Mouse (Mus musculus): ENCODE data around the gene Tmem190. TPM values are rescaled to one million over a fixed set of nuclear protein-coding genes. Genes with fewer than 3 reads are reported as not detected.
A peak's percentile ranks its signal among the peaks of the same experiment; 100 is the strongest.
"Not testable (repeated sequence)": the region's sequence is repeated elsewhere in the genome, so short reads cannot be mapped to it uniquely, and the experiment has no call there.

Tmem190 gene
- total and polyA plus RNA-seq, 2 experiments from 2014 or later, result not detected

- Histone ChIP-seq H3K27me3 (ENCODE audit: insufficient read depth, low read length) (no peaks in the 10 kb centered on the region), H3K36me3 (ENCODE audit: insufficient read depth) (no peaks in the 10 kb centered on the region), H3K9ac (peak overlapping the region; percentile 74), H3K9me3 (ENCODE audit: low read length) (no peaks in the 10 kb centered on the region), H3K4me1 (ENCODE audit: insufficient read depth) (0 out of 2 replicates have a peak, but pooled peaks cover 2% of the 10 kb centered on the region), H3K4me3 (ENCODE audit: low read depth, low read length) (peak overlapping the region; percentile 56), H3K27ac (ENCODE audit: low read depth, low read length) (peak overlapping the region; percentile 45), H3K4me2 (ENCODE audit: low read depth) (peak overlapping the region; percentile 93)
- ATAC-seq, result peak; percentile 19
- 2% methylated on average over 59 of the region's 64 CpGs for WGBS
- peak; percentile 38; the same call in 1 of the 2 replicates for TF ChIP-seq CTCF (IDR thresholded peaks at IDR 0.05; ENCODE audit: low read depth)
- peak; percentile 62 for DNase-seq
Measured at GRCm38 (mm10) chr7:4788499-4789435, 6.0 kb downstream of the Tmem190 start.

- WGBS, result 8% methylated on average over 40 of the region's 40 CpGs
- no peak for ATAC-seq
- Histone ChIP-seq H3K4me1 (ENCODE audit: insufficient read depth) (0 out of 2 replicates have a peak, but pooled peaks cover 4% of the 10 kb centered on the region), H3K36me3 (ENCODE audit: insufficient read depth) (peaks cover 5% of the 10 kb centered on the region; the same call in 1 of the 2 replicates), H3K27ac (ENCODE audit: low read depth, low read length) (peak within 1 kb of the TSS; percentile 45), H3K27me3 (ENCODE audit: insufficient read depth, low read length) (no peaks in the 10 kb centered on the region), H3K4me2 (ENCODE audit: low read depth) (peak within 1 kb of the TSS; percentile 93), H3K9me3 (ENCODE audit: low read length) (no peaks in the 10 kb centered on the region), H3K9ac (peak within 1 kb of the TSS; percentile 74), H3K4me3 (ENCODE audit: low read depth, low read length) (peak within 1 kb of the TSS; percentile 56)
- DNase-seq, result no peak
- no peak for TF ChIP-seq CTCF (IDR thresholded peaks at IDR 0.05; ENCODE audit: low read depth)
Measured at GRCm38 (mm10) chr7:4789436-4789935, 6.7 kb downstream of the Tmem190 start, which contains the start of gene Tmem238. TSS of gene Tmem238 (minus strand) at chr7:4789656.

- H3K9ac ChIP-seq, result peak within 1 kb of the TSS; percentile 91
- H3K4me3 ChIP-seq (ENCODE audit: low read depth, low read length), result peak within 1 kb of the TSS; percentile 93
- H3K36me3 ChIP-seq (ENCODE audit: insufficient read depth), result peaks cover 22% of the 10 kb centered on the region
- TF ChIP-seq CTCF (IDR thresholded peaks at IDR 0.05; ENCODE audit: low read depth), result peak; percentile 19; the same call in 1 of the 2 replicates
- 1% methylated on average over 54 of the region's 54 CpGs for WGBS
- peak within 1 kb of the TSS; percentile 89 for H3K27ac ChIP-seq (ENCODE audit: low read depth, low read length)
- H3K9me3 ChIP-seq (ENCODE audit: low read length), result no peaks in the 10 kb centered on the region
- H3K4me2 ChIP-seq (ENCODE audit: low read depth), result peak within 1 kb of the TSS; percentile 73
- ATAC-seq (peak; percentile 95), DNase-seq (peak; percentile 98)
- H3K27me3 ChIP-seq (ENCODE audit: insufficient read depth, low read length), result no peaks in the 10 kb centered on the region
- H3K4me1 ChIP-seq (ENCODE audit: insufficient read depth), result 0 out of 2 replicates have a peak, but pooled peaks cover 4% of the 10 kb centered on the region
Measured at GRCm38 (mm10) chr7:4792278-4793212, 9.8 kb downstream of the Tmem190 start, which contains the start of gene Rpl28. TSS of gene Rpl28 (plus strand) at chr7:4792874.

GRCm38 (mm10) chr7:4793248-4793647 lies 10.5 kb downstream of the Tmem190 start:
- not testable (repeated sequence) for H3K4me1 ChIP-seq (ENCODE audit: insufficient read depth); H3K27me3 ChIP-seq (ENCODE audit: insufficient read depth, low read length); DNase-seq; H3K9me3 ChIP-seq (ENCODE audit: low read length)
- ATAC-seq, result peak; percentile 13
- H3K9ac ChIP-seq, result peak overlapping the region; percentile 91
- peak overlapping the region; percentile 89 for H3K27ac ChIP-seq (ENCODE audit: low read depth, low read length)
- under 1% methylated on average over 31 of the region's 31 CpGs for WGBS
- peak overlapping the region; percentile 73 for H3K4me2 ChIP-seq (ENCODE audit: low read depth)
- peaks cover 26% of the 10 kb centered on the region for H3K36me3 ChIP-seq (ENCODE audit: insufficient read depth)
- H3K4me3 ChIP-seq (ENCODE audit: low read depth, low read length), result peak overlapping the region; percentile 93

GRCm38 (mm10) chr7:4793674-4794073 lies 10.9 kb downstream of the Tmem190 start:
- ATAC-seq, result no peak
- Histone ChIP-seq H3K27me3 (ENCODE audit: insufficient read depth, low read length) (no peaks in the 10 kb centered on the region), H3K36me3 (ENCODE audit: insufficient read depth) (peaks cover 26% of the 10 kb centered on the region), H3K4me1 (ENCODE audit: insufficient read depth) (0 out of 2 replicates have a peak, but pooled peaks cover 4% of the 10 kb centered on the region), H3K9me3 (ENCODE audit: low read length) (no peaks in the 10 kb centered on the region), H3K27ac (ENCODE audit: low read depth, low read length) (no peak overlapping the region), H3K9ac (peak overlapping the region; percentile 91), H3K4me2 (ENCODE audit: low read depth) (peak overlapping the region; percentile 73), H3K4me3 (ENCODE audit: low read depth, low read length) (peak overlapping the region; percentile 93)
- no peak for DNase-seq
- TF ChIP-seq CTCF (IDR thresholded peaks at IDR 0.05; ENCODE audit: low read depth), result no peak
- 34% methylated on average over 4 of the region's 4 CpGs for WGBS

GRCm38 (mm10) chr7:4794631-4795168 lies 12.0 kb downstream of the Tmem190 start:
- H3K36me3 ChIP-seq (ENCODE audit: insufficient read depth), result peaks cover 26% of the 10 kb centered on the region
- no peaks in the 10 kb centered on the region for H3K27me3 ChIP-seq (ENCODE audit: insufficient read depth, low read length)
- H3K9me3 ChIP-seq (ENCODE audit: low read length), result no peaks in the 10 kb centered on the region
- H3K4me2 ChIP-seq (ENCODE audit: low read depth), result no peak overlapping the region
- TF ChIP-seq CTCF (IDR thresholded peaks at IDR 0.05; ENCODE audit: low read depth), result no peak
- ATAC-seq, result no peak
- no peak overlapping the region for H3K9ac ChIP-seq
- no peak overlapping the region for H3K27ac ChIP-seq (ENCODE audit: low read depth, low read length)
- no peak overlapping the region for H3K4me3 ChIP-seq (ENCODE audit: low read depth, low read length)
- no peak for DNase-seq
- H3K4me1 ChIP-seq (ENCODE audit: insufficient read depth), result 0 out of 2 replicates have a peak, but pooled peaks cover 4% of the 10 kb centered on the region
- WGBS, result 86% methylated on average over 3 of the region's 3 CpGs

Measured in forebrain, postnatal 0 days (tissue).